Mouse (Mus musculus): Measurements from ENCODE around the gene Spert.
A peak's percentile ranks its signal among the peaks of the same experiment; 100 is the strongest.

Spert gene

DNA sequence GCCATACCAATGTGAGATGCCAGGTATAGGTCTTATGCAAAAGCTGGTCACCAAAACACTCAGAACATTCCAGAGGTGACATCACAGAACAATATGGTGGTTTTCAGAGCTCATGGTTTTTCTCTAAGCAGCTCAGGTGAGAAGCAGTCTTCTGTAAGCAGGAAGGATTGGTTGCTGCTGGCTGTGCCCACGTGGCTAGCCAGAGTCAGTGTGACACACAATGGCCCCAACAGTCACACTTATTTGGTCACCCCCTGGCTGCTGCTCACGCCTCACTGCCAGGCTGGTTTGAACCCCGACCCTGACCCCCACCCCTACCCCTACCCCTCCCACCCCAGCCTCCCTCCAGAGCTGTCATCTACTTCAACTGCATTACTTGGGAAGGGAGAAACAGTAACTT lies at the start of gene Spert:
Gene Spert (minus strand): TSS at position 139 of the 400 bp plus-strand sequence.
- DNase-seq (ENCODE audit: low read depth, low spot score): no peak

- no peak for DNase-seq (ENCODE audit: low read depth, low spot score)
Measured at GRCm38 (mm10) chr14:75642080-75642479, 49.2 kb upstream of the Spert start, which contains the start of gene Erich6b. Gene Erich6b (plus strand): TSS chr14:75642259.

DNA sequence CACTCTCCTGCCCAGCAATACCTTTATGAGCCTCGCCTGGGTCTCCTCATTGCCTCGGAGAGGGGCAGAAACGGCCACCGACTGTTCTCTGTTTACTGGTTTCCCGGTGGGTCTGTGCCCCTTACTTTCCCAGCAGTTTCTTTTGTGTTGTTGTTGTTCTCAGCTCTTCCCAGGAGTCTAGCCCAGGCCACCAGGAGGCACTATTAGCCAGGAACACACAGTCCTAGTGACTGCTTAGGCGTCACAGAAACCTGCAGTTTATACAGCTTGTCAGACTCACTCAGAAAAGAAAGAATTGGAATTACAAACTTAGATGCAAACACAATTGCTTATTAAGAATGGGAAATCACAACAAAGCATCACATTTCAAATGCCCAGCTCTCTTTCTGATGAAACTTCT lies 48.5 kb upstream of the Spert start:
- DNase-seq (ENCODE audit: low read depth, low spot score): no peak

DNA sequence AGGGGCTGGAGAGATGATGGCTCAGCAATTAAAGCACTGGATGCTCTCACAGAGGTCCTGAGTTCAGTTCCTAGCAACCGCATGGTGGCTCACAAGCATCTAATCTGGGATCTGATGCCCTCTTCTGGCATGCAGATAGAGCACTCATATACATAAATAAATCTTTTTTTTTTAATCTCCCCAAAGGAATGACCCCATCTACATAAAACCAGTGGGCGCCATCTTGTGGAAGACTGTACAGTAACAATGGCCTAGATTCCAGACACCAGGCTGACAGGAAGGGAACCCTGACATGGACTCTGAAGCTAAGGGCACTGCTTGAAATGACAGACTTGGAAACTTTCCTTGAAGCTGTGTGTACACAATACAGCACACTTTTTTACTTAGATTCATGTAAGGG lies 47.9 kb upstream of the Spert start:
- no peak for DNase-seq (ENCODE audit: low read depth, low spot score)

GRCm38 (mm10) chr14:75637641-75638040 lies 44.7 kb upstream of the Spert start:
- no peak for DNase-seq (ENCODE audit: low read depth, low spot score)

DNA sequence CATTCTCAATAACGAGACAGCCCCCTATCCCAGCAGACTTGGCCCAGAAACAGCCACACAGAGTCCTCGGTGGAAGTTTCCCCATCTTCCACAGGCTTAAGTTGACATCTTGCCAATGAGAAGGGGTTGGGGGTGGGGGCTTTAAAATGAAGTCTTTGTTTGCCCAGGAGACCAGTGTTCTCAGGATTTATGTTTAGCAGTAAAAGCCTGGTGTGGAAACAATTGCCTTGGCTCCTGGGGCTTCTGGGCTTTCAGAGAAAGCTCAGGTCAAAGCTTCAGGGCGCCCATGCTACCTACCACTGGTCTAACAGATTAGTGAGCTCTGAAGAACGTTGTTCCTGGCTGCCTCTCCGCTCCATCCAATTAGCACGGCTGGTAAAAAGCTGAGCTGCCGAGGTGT lies 43.2 kb upstream of the Spert start:
- no peak for DNase-seq (ENCODE audit: low read depth, low spot score)

DNA sequence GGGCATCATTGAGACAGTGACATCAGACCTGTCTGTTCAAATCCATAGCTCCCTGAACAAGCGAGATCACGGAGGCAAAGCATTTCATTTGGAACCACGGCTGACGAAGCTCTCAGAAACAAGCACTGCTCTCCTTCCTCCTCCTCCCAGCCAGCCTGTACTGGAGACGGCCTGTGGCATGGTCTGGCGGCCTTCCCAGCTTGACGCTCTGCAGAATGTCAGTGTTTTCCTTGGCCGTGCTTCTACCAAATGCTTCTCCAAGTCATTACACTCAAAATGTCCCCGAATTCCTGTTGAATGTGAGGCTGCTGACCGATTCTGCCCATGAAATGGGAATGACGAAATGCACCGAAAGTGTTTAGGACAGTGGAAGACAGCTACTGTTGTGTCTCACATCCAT lies 42.4 kb upstream of the Spert start:
- no peak for DNase-seq (ENCODE audit: low read depth, low spot score)

DNA sequence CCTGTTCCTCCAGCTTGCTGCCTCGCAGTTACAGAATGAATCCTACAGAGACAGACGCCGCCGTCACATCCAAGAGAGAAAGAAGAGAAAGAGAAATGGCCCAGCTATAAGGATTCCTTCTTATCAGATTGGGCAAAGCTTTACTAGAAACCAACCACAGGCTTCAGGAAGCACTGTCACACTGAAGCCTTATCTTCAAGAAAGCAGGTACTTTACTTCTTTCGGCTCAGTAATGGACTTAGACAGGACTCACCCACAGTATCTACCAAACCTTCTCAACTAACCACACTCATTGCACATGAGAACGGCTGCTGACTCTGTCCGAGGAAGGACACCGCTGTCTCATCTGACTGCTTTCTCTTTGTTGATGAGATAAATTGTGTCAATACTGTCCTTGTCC lies 36.0 kb upstream of the Spert start:
- DNase-seq (ENCODE audit: low read depth, low spot score): no peak

DNA sequence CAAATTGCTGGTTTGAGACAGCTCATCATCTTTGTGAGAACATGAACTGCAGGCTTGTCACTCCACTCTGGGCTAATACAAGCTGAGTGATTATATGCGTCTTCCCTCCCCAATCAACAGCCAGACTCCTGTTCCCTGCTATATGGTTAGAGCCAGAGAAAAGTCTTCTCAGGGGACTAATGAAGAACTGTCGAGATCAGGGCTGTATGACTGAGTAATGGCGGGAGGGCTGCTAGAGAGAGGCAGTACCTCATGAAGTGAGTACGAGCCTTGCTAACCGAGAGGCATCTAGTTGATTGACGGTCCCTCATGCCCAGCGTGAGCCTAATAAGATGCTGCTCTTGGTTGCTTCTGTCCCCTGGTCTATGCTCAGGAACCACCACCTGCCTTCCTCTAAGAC lies 30.1 kb upstream of the Spert start:
- no peak for DNase-seq (ENCODE audit: low read depth, low spot score)

GRCm38 (mm10) chr14:75616375-75616774 lies 23.5 kb upstream of the Spert start:
- DNase-seq (ENCODE audit: low read depth, low spot score): no peak

DNA sequence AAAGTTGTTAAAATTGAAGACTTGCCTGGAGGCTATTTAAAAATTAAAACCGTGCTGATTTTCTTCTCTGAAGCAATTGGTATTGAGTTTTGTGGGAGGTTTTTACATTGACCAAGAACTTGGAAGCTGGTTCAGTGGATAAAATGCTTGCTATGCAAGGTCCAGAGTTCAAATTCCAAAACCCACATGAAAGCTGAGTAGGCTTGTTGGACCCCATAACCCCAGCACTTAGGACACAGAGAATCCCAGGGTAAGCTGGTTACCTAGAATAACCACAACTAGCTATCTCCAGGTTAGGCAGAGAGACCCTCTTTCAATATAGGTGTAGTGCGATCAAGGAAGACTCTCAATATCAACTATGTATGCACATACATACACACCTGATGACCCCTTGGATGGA lies 16.3 kb upstream of the Spert start:
- DNase-seq (ENCODE audit: low read depth, low spot score): no peak

GRCm38 (mm10) chr14:75583870-75584269 lies 9.0 kb downstream of the Spert start:
- no peak for DNase-seq (ENCODE audit: low read depth, low spot score)

DNA sequence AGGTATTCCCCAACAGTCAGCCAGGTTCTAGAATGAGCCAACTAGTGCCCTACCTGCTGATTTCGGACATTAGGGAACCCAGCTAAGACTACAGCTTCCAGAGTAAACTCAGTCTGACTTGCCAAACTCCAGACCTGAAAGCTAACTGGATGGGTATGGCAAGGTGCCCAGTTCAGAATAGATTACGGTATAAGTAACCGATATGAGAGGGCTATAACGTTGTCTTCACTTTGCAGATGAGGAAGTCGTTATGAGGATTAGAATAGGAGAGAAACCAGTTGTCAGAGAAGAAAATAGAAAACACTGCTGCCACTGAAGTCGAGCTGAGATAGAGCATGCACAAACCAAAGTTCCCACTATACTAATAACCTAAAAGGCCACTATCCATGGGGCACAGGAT lies 13.9 kb downstream of the Spert start:
- DNase-seq (ENCODE audit: low read depth, low spot score): no peak

DNA sequence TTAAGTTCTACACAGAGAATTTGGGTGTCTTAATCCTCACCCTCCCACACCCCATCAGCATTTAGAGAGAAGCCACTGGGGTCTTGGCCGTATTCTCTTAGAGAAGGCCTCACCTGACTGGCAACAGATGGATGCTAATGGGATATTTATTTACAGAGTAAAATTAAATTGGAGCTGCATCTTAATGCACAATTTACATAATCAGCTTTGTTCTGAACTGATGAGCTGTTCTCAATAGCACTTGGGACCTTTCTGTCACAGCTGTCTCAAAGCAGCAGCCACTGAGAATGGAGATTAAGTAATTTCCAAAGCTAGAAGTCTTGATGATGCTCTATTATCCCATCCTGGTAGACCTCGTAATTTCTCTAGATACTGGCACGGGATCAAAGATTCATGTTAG lies 26.6 kb downstream of the Spert start:
- no peak for DNase-seq (ENCODE audit: low read depth, low spot score)

DNA sequence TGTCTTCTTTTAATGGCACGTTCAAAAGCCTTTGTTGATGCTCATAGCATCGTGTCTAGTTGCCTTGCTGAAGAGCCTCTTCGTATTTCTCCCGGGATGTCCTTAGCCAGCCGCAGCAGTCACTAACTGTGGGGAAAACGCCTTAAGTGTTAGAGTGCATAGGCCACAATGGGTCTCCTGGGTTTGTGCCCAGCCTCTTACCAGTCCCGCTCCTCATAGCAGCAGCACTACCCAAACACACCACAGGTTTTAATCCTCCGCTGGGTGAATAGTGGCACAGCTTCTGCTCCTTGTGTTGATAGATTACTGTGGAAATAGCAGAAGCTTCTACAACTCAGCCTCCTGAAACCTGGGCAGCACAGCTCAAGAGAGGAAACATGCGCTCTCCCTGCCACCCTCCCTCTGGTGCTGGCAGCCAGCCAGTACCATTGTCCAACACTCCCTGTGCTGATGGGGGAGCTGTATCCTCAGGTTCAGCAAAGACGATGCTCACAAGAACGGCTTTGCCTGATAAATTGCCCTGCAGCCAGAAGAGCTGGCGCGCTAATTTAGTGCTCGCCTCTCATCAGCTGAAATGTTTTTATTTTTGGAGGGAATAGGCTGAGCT lies 27.3 kb downstream of the Spert start:
- peak; percentile 27 for DNase-seq (ENCODE audit: low read depth, low spot score)

GRCm38 (mm10) chr14:75561577-75562331 lies 31.2 kb downstream of the Spert start:
- DNase-seq (ENCODE audit: low read depth, low spot score): no peak

- DNase-seq (ENCODE audit: low read depth, low spot score): no peak
Measured at GRCm38 (mm10) chr14:75541731-75542130, 51.2 kb downstream of the Spert start.

GRCm38 (mm10) chr14:75540996-75541350 lies 51.9 kb downstream of the Spert start:
- DNase-seq (ENCODE audit: low read depth, low spot score): no peak

DNA sequence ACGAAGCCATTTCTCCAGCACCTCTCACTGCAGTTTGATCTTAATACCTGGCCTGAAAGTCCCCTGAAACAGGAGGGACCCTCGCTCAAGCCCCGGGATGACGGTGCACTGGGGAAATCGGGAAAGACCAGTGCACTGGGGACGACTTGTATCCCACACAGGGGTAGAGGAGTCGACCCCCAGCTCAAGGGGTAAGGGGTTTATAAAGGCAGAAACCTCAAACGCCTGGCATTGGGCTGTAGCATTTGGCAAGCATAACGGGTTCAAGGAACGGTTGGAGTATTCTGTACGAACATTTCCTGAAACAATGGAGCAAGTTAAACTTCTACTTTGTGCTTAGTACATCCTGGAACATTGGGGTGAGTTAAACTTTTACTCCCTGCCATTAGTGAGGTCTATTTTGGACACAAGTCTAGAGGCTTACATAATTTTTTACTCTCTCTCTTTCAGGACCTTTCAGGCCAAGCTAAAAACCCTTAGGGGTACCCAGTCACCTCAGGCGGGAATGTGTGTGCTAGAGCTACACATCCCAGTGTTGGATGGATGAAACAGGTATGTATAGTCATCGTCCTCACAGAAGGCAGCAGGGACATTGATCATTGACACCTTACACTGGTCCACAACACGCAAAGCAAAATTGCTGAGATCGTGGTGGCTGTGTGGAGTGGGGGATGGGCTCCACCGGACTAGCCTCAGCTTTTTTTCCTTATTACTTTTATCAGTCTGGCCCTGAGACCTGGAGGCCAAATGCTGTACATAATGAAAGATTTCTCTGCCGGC lies 52.5 kb downstream of the Spert start:
- no peak for DNase-seq (ENCODE audit: low read depth, low spot score)

GRCm38 (mm10) chr14:75539205-75539604 lies 53.7 kb downstream of the Spert start:
- no peak for DNase-seq (ENCODE audit: low read depth, low spot score)

Measured in telencephalon, adult 2 months (tissue).